Mouse (Mus musculus): ENCODE data around the gene N4bp2. TPM values are rescaled to one million over a fixed set of nuclear protein-coding genes. Genes with fewer than 3 reads are reported as not detected.

N4bp2 gene
- total and polyA plus RNA-seq, 2 experiments from 2014 or later, result 12.0 to 33.0 TPM

DNA sequence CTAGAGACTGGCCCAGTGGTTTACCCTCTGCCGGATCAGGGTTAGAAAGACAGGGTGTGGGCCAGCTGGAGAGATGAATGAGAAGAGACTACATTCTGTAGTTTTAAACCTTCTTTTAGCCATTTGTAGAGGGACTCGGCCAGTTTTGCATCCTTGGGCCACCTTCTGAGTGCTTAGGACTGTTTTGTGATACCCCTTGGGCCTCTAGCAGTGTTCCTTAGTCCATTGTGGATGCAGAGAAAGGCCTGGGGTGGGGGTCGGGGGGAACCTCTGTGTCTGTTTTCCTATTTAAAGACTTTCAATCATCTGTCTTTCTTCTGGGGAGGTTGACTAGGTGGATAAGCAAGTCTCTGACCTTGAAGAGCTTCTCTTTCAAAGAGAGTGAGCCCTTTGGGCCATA is 101.6 kb downstream of the N4bp2 start:
- no peak overlapping the region for H3K4me3 ChIP-seq (ENCODE audit: low read depth, low read length)
- no peaks in the 10 kb centered on the region for H3K9me3 ChIP-seq (ENCODE audit: low read length)
- H3K27me3 ChIP-seq (ENCODE audit: insufficient read depth, low read length), result no peaks in the 10 kb centered on the region
- TF ChIP-seq CTCF (IDR thresholded peaks at IDR 0.05), result no peak
- DNase-seq (ENCODE audit: low spot score), result no peak
- no peak for ATAC-seq (ENCODE audit: low FRiP score)
- no peak overlapping the region for H3K27ac ChIP-seq (ENCODE audit: low read depth, low read length)
- H3K9ac ChIP-seq (replicated peaks; ENCODE audit: low read length, poor library complexity, severe bottlenecking), result no peak overlapping the region
- WGBS, result 79% methylated on average over 3 of the region's 3 CpGs
- no peaks in the 10 kb centered on the region for H3K4me1 ChIP-seq (ENCODE audit: insufficient read depth, low read length)
- H3K36me3 ChIP-seq (ENCODE audit: insufficient read depth, low read length), result no peaks in the 10 kb centered on the region
- no peak overlapping the region for H3K4me2 ChIP-seq (ENCODE audit: low read depth, low read length, poor library complexity, severe bottlenecking)

- no peak overlapping the region for H3K4me2 ChIP-seq (ENCODE audit: low read depth, low read length, poor library complexity, severe bottlenecking)
Measured at GRCm38 (mm10) chr5:65866591-65866990, 103.3 kb downstream of the N4bp2 start.

DNA sequence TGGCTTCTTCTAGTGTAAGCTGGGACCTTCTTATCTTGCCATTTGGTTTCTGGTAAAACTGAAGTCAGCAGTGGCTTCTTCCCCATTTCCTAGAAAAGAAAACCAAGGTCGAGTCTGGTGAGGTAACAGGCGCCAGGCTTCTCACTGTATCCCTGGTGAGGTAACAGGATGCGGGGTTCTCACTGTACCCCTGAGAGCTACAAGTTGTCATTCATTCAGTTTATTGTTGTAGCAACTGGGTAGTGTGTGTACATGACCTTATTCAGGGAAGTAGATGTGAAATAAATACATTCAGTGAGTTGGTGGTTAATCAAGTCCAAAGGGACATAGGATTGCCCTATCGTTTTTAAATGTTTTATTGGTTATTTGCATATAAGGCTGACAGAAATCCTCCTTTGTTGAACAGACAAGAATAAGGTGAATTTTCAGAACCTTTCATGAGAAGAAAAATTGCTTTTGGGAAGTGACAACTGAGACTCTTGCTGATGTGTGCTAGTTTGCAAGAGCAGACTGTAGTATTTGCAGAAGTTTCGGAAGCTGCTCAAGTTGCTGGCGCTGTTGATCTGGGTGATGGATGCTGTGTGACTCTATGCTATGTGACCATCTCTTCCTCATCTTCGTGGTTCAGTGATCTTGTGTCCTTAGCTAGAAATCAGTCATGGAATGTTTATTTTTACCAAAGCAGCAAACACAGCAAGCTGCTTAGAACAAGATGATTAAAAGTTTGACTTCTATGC is 104.2 kb downstream of the N4bp2 start:
- ATAC-seq (ENCODE audit: low FRiP score) (no peak), DNase-seq (ENCODE audit: low spot score) (no peak)
- Histone ChIP-seq H3K4me2 (ENCODE audit: low read depth, low read length, poor library complexity, severe bottlenecking) (no peak overlapping the region), H3K9ac (replicated peaks; ENCODE audit: low read length, poor library complexity, severe bottlenecking) (no peak overlapping the region), H3K9me3 (ENCODE audit: low read length) (no peaks in the 10 kb centered on the region), H3K4me1 (ENCODE audit: insufficient read depth, low read length) (no peaks in the 10 kb centered on the region), H3K27ac (ENCODE audit: low read depth, low read length) (no peak overlapping the region), H3K27me3 (ENCODE audit: insufficient read depth, low read length) (no peaks in the 10 kb centered on the region), H3K36me3 (ENCODE audit: insufficient read depth, low read length) (no peaks in the 10 kb centered on the region), H3K4me3 (ENCODE audit: low read depth, low read length) (no peak overlapping the region)
- WGBS, result 88% methylated on average over 7 of the region's 7 CpGs
- no peak for TF ChIP-seq CTCF (IDR thresholded peaks at IDR 0.05)

More at GRCm38 (mm10) chr5:65866591-65866990, 103.3 kb downstream of the N4bp2 start:
- H3K4me3 ChIP-seq (ENCODE audit: low read depth, low read length), result no peak overlapping the region
- no peak for DNase-seq (ENCODE audit: low spot score)
- H3K4me1 ChIP-seq (ENCODE audit: insufficient read depth, low read length), result no peaks in the 10 kb centered on the region
- H3K36me3 ChIP-seq (ENCODE audit: insufficient read depth, low read length), result no peaks in the 10 kb centered on the region
- no peak for TF ChIP-seq CTCF (IDR thresholded peaks at IDR 0.05)
- 92% methylated on average over 6 of the region's 6 CpGs for WGBS
- no peak for ATAC-seq (ENCODE audit: low FRiP score)
- H3K27me3 ChIP-seq (ENCODE audit: insufficient read depth, low read length), result no peaks in the 10 kb centered on the region
- H3K9me3 ChIP-seq (ENCODE audit: low read length), result no peaks in the 10 kb centered on the region
- H3K27ac ChIP-seq (ENCODE audit: low read depth, low read length), result no peak overlapping the region
- no peak overlapping the region for H3K9ac ChIP-seq (replicated peaks; ENCODE audit: low read length, poor library complexity, severe bottlenecking)

- Histone ChIP-seq H3K9me3 (ENCODE audit: low read length) (no peaks in the 10 kb centered on the region), H3K4me2 (ENCODE audit: low read depth, low read length, poor library complexity, severe bottlenecking) (no peak overlapping the region), H3K27ac (ENCODE audit: low read depth, low read length) (no peak overlapping the region), H3K4me3 (ENCODE audit: low read depth, low read length) (no peak overlapping the region), H3K9ac (replicated peaks; ENCODE audit: low read length, poor library complexity, severe bottlenecking) (no peak overlapping the region), H3K27me3 (ENCODE audit: insufficient read depth, low read length) (no peaks in the 10 kb centered on the region), H3K4me1 (ENCODE audit: insufficient read depth, low read length) (no peaks in the 10 kb centered on the region), H3K36me3 (ENCODE audit: insufficient read depth, low read length) (no peaks in the 10 kb centered on the region)
- TF ChIP-seq CTCF (IDR thresholded peaks at IDR 0.05), result no peak
- no peak for ATAC-seq (ENCODE audit: low FRiP score)
- no peak for DNase-seq (ENCODE audit: low spot score)
- 74% methylated on average over 3 of the region's 3 CpGs for WGBS
Measured at GRCm38 (mm10) chr5:65868419-65868818, 105.1 kb downstream of the N4bp2 start.

DNA sequence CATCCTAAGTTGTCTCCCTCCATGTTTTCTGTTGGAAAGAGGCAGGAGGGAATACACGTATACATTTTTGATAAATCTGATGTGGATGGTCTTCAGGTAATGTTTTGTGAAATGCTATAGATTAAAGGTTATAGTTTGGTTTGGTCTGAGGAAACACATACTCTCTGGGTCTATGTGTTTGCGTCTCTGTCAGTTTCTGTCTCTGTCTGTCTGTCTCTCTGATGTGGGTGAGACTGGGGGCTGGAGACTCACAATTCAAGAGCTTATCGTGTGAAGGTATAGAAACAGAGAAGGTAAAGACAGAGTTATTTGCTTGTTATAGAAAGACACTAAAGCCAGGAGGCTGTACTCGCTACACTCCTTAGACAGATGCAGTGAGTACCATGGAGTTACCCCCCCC is 106.3 kb downstream of the N4bp2 start:
- no peak for TF ChIP-seq CTCF (IDR thresholded peaks at IDR 0.05)
- Histone ChIP-seq H3K4me3 (ENCODE audit: low read depth, low read length) (no peak overlapping the region), H3K4me2 (ENCODE audit: low read depth, low read length, poor library complexity, severe bottlenecking) (no peak overlapping the region), H3K36me3 (ENCODE audit: insufficient read depth, low read length) (no peaks in the 10 kb centered on the region), H3K9me3 (ENCODE audit: low read length) (no peaks in the 10 kb centered on the region), H3K9ac (replicated peaks; ENCODE audit: low read length, poor library complexity, severe bottlenecking) (no peak overlapping the region), H3K27me3 (ENCODE audit: insufficient read depth, low read length) (no peaks in the 10 kb centered on the region), H3K27ac (ENCODE audit: low read depth, low read length) (no peak overlapping the region), H3K4me1 (ENCODE audit: insufficient read depth, low read length) (no peaks in the 10 kb centered on the region)
- ATAC-seq (ENCODE audit: low FRiP score), result no peak
- 90% methylated on average over 4 of the region's 4 CpGs for WGBS
- no peak for DNase-seq (ENCODE audit: low spot score)

DNA sequence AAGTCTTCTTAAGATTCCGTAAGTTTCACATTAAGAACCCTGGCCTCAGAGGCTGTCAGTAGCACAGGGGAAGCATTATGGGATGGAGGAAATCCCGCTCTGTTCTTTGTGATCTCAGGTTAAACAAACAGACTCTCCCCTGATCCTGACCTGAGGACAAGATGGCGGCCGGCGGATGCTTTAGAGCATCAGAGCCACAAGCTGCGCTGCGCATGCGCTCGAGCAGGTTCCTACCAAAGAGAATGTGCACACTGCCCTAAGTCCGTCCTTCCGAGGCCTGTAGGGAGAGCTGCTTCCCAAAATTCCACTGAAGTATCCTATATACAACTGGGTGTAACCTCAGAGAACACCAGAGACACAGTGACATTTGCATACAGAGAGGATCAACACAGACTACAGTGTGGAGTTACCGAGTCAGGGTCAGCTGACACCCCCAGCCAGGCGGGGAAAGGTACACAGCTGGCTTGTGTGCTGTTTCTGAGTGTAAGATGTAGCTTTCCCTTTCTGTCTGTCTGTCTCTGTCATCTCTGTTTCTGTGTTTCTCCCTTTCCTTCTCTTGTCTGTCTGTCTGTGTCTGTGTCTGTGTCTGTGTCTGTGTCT is 108.1 kb downstream of the N4bp2 start:
- DNase-seq (ENCODE audit: low spot score), result no peak
- no peak overlapping the region for H3K4me3 ChIP-seq (ENCODE audit: low read depth, low read length)
- WGBS, result 91% methylated on average over 13 of the region's 13 CpGs
- no peaks in the 10 kb centered on the region for H3K4me1 ChIP-seq (ENCODE audit: insufficient read depth, low read length)
- no peak overlapping the region for H3K4me2 ChIP-seq (ENCODE audit: low read depth, low read length, poor library complexity, severe bottlenecking)
- H3K9ac ChIP-seq (replicated peaks; ENCODE audit: low read length, poor library complexity, severe bottlenecking), result no peak overlapping the region
- H3K27me3 ChIP-seq (ENCODE audit: insufficient read depth, low read length), result no peaks in the 10 kb centered on the region
- no peak for TF ChIP-seq CTCF (IDR thresholded peaks at IDR 0.05)
- no peaks in the 10 kb centered on the region for H3K36me3 ChIP-seq (ENCODE audit: insufficient read depth, low read length)
- no peak overlapping the region for H3K27ac ChIP-seq (ENCODE audit: low read depth, low read length)
- no peaks in the 10 kb centered on the region for H3K9me3 ChIP-seq (ENCODE audit: low read length)
- no peak for ATAC-seq (ENCODE audit: low FRiP score)
